Mouse (Mus musculus): ENCODE measurements around the gene Gapvd1. TPM values are rescaled to one million over a fixed set of nuclear protein-coding genes. Genes with fewer than 3 reads are reported as not detected.
A peak's percentile ranks its signal among the peaks of the same experiment; 100 is the strongest.
"Not testable (repeated sequence)": the region's sequence is repeated elsewhere in the genome, so short reads cannot be mapped to it uniquely, and the experiment has no call there.

Gene Gapvd1
- polyA plus RNA-seq, 1 experiment from 2014 or later = 54.8 TPM

DNA sequence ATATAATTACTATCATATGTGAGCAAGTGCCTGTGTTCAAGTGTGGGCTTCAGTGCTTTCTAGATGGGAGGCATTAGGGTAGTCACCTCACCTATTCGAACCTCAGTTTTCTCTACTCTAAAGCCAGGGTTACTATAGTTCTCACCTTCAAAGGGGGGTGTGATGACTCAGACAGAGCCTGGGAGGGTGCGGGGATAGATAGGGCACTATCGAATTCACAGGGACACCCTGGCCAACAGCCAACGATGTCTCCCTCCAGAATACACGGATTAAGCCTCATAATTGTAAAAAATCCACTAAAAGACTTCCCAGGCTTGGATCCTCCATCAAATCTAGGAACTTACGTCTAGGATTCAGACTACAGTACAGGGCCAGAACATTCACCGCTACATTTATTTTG, 40.4 kb upstream of the Gapvd1 start:
- no peak for DNase-seq (ENCODE audit: low read depth, low spot score)
- TF ChIP-seq CTCF (IDR thresholded peaks at IDR 0.05) = no peak
- in situ Hi-C loops (cut with MboI; ENCODE audit: low pct_unique_long_range_greater_than_20kb) = no loop called here
- H3K27me3 ChIP-seq = no peaks in the 10 kb centered on the region
- ChIA-PET POLR2A (no interaction called here), CTCF (interaction anchor here (3.0 kb wide), 1 partner anchor 11 kb away, joined by 18 read pairs; no protein-coding TSS in a partner anchor)
- no peak for ATAC-seq

DNA sequence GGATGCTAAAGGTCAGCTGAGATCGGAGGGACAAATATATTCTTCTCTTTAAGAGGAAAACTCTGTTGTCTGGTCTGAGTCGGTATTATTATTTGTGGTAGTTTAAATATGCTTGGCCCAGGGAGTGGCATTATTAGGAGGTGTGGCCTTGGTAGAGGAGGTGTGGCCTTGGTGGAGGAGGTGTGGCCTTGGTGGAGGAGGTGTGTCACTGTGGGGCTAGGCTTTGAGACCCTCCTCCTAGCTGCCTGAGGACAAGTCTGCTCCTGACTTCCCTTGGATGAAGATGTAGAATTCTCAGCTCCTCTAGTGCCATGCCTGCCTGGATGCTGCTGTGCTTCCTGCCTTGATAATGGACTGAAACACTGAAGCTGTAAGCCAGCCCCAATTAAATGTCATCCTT, 39.5 kb upstream of the Gapvd1 start:
- in situ Hi-C loops (cut with MboI; ENCODE audit: low pct_unique_long_range_greater_than_20kb) = no loop called here
- H3K27me3 ChIP-seq = no peaks in the 10 kb centered on the region
- no peak for ATAC-seq
- POLR2A ChIA-PET = no interaction called here
- TF ChIP-seq CTCF (IDR thresholded peaks at IDR 0.05) = no peak
- CTCF ChIA-PET = interaction anchor here (3.0 kb wide), 1 partner anchor 10 kb away, joined by 18 read pairs; no protein-coding TSS in a partner anchor
- DNase-seq (ENCODE audit: low read depth, low spot score) = no peak

DNA sequence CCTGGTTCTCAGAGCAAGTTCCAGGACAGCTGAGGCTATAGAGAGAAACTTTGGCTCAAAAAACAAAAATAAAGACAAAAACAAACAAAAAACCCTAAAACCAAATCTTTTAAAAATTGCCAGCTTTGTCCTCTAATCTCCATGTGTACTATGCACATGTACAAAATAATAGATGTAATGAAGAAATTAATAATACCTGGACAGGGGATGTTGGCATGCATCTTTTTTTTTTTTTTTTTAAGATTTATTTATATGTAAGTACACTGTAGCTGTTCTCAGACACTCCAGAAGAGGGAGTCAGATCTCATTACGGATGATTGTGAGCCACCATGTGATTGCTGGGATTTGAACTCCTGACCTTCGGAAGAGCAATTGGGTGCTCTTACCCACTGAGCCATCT, 37.5 kb upstream of the Gapvd1 start:
- ATAC-seq; in situ Hi-C loops (cut with MboI; ENCODE audit: low pct_unique_long_range_greater_than_20kb); POLR2A ChIA-PET; DNase-seq (ENCODE audit: low read depth, low spot score); H3K27me3 ChIP-seq: not testable (repeated sequence)
- CTCF ChIA-PET = interaction anchor here (0.6 kb wide), 1 partner anchor 136 kb away, joined by 3 read pairs; no protein-coding TSS in a partner anchor

DNA sequence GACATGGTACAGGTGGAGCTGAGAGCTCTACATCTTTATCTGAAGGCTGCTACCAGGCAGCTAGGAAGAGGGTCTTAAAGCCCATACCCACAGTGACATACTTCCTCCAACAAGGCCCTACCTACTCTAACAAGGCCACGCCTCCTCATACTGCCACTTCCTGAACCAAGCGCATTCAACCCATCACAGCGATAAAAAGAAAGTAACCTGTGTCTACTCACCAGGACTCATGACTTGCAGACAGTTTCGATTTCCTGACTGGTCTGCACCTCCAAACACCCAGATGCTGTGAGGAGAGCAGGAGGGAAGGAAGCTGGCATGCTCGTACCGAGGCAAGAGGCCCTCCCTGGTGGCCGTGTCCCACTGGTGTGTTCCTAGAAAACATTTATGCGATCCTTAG, 35.2 kb upstream of the Gapvd1 start:
- no peak for ATAC-seq
- no peak for TF ChIP-seq CTCF (IDR thresholded peaks at IDR 0.05)

DNA sequence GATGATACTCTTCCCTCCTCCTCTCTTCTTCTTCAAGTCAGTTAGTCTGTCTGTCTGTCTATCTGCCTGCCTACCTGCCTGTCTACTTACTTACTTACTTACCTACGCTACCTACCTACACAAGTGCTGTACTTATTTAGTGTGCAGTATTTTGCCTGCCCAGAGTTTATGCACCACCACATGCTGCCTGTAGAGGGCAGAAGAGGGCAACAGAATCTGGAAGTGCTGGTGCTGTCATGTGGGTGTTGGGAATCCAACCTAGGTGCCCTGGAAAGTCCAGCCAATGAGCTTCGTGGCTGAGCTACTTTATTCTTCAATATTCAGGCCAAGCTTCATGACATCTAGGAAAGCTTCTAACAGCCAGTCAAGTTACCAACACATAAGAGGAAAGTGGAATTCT, 29.1 kb upstream of the Gapvd1 start:
- TF ChIP-seq CTCF (IDR thresholded peaks at IDR 0.05) = peak; percentile 84
- CTCF ChIA-PET = interaction anchor here (0.6 to 2.7 kb wide), 11 partner anchors 10 to 189 kb away, joined by 3 to 18 read pairs (median 5); partner anchors contain the start of genes Hspa5 and Rabepk
- no peak for DNase-seq (ENCODE audit: low read depth, low spot score)
- in situ Hi-C loops (cut with MboI; ENCODE audit: low pct_unique_long_range_greater_than_20kb) = no loop called here
- POLR2A ChIA-PET = interaction anchor here (1.5 kb wide), 1 partner anchor 13 kb away, joined by 4 read pairs; the partner anchor contains the start of gene Hspa5
- H3K27me3 ChIP-seq = no peaks in the 10 kb centered on the region
- no peak for ATAC-seq

More for the DNA sequence above, 35.2 kb upstream of the Gapvd1 start:
- in situ Hi-C loops (cut with MboI; ENCODE audit: low pct_unique_long_range_greater_than_20kb) = no loop called here
- H3K27me3 ChIP-seq = no peaks in the 10 kb centered on the region
- DNase-seq (ENCODE audit: low read depth, low spot score) = no peak
- ChIA-PET POLR2A (no interaction called here), CTCF (interaction anchor here (1.0 kb wide), 1 partner anchor 9 kb away, joined by 5 read pairs; no protein-coding TSS in a partner anchor)

DNA sequence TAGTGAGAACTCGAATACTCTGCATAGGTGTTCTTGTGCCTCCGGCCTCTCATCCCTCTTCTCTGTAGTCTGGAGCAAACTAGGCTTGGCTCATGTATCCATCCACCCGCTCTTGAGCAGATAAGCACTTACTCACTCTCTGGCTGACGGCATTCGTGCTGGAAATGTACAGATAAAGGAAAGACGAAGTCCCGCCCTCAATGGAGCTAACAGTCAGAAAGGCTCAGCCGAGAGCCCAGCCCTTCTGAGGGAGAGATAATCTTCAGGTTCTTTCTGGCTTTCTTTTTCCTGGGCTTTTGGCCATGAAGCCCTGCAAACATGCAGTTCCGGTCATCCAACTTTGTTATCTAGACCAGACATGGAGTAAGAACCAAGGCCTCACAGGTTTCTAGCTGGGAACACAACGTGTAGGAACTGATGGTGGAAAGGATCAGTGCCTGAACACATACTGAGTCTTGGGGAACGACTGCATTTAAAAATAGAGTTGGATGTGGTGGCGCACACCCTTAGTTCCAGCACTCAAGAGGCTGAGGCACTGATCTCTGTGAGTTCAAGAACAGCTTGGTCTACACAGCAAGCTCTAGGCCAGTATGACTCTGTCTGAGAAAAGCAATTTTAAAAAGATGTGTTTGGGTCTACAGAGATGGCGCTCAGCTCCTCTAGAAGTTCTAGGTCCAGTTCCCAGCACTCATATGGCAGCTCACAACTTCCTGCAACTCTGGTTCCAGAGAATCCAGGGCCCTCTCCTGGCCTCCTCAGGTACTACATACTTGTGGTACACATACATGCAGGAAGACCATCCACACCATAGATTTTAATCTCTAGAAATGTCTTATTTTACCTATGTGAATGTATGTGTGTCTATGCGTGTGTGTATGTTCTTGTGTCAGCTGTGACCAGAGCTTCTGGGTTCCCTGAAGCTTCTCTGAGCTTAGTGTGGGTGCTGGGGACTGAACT, 28.3 kb upstream of the Gapvd1 start:
- CTCF ChIA-PET = interaction anchor here (0.9 to 2.7 kb wide), 8 partner anchors 9 to 189 kb away, joined by 3 to 18 read pairs (median 6); partner anchors contain the start of gene Rabepk
- POLR2A ChIA-PET = interaction anchor here (1.5 kb wide), 1 partner anchor 12 kb away, joined by 4 read pairs; the partner anchor contains the start of gene Hspa5
- ATAC-seq (no peak), DNase-seq (ENCODE audit: low read depth, low spot score) (no peak)
- TF ChIP-seq CTCF (IDR thresholded peaks at IDR 0.05) = no peak
- in situ Hi-C loops (cut with MboI; ENCODE audit: low pct_unique_long_range_greater_than_20kb) = no loop called here
- H3K27me3 ChIP-seq = no peaks in the 10 kb centered on the region

DNA sequence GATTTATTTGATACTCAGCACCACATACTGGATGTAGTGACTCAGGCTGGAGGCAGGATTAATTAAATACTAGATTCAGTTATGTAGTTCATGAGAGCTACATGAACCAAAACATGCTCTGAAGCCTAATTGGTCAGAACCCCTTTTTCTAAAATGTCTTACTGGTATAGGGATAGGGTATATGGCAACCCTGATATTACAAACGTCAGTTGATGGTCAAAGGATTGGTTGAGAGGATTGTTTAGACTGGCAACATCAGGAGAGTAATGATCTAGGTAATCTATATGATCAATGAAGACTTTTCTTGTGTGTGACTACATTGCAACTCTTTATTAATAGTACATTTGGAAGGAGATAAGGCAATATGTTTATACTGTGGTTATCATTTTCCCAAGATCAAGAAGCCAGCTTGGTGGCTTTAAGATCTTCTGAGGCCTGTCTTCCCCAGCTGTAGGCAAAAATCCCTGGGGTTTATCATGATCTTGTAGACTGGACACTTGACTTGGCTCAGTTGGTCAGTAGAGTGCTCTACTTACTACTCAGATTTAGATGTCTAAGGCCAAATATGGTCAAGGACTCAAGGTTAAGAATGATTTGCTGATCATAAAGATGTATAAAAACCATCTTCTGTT, 22.3 kb upstream of the Gapvd1 start:
- ATAC-seq (no peak), DNase-seq (ENCODE audit: low read depth, low spot score) (no peak)
- ChIA-PET POLR2A (no interaction called here), CTCF (no interaction called here)
- TF ChIP-seq CTCF (IDR thresholded peaks at IDR 0.05) = no peak
- H3K27me3 ChIP-seq = no peaks in the 10 kb centered on the region
- in situ Hi-C loops (cut with MboI; ENCODE audit: low pct_unique_long_range_greater_than_20kb) = no loop called here

DNA sequence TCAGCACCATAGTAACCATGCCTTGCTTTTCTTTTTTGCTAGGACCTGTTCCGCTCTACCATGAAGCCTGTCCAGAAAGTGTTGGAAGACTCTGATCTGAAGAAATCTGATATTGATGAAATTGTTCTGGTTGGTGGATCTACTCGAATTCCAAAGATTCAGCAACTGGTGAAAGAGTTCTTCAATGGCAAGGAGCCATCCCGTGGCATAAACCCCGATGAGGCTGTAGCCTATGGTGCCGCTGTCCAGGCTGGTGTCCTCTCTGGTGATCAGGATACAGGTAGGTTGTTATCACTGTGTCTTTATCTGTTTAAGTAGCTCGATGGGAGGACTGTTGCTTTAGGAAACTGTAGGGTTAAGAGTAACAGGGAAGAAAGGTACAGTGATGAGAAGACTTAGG, 19.5 kb upstream of the Gapvd1 start:
- CTCF ChIA-PET = interaction anchor here (0.8 kb wide), 1 partner anchor 8 kb away, joined by 4 read pairs; no protein-coding TSS in a partner anchor
- DNase-seq (ENCODE audit: low read depth, low spot score) = no peak
- TF ChIP-seq CTCF (IDR thresholded peaks at IDR 0.05) = no peak
- no peaks in the 10 kb centered on the region for H3K27me3 ChIP-seq
- in situ Hi-C loops (cut with MboI; ENCODE audit: low pct_unique_long_range_greater_than_20kb) = no loop called here
- no peak for ATAC-seq
- POLR2A ChIA-PET = no interaction called here

DNA sequence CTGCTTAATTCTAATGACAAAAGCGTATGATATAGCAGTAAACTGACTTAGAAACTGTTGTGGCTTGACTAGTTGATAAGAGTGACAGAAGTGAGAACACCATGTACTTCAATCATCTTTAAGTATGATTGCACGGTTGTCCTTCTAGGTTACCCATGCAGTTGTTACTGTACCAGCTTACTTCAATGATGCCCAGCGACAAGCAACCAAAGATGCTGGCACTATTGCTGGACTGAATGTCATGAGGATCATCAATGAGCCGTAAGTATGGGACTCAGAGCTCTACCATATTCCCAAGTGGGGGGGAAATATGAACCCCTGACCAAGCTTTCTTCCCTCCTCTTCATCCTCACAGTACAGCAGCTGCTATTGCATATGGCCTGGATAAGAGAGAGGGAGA, 18.6 kb upstream of the Gapvd1 start:
- POLR2A ChIA-PET = interaction anchor here (0.6 kb wide), 1 partner anchor 53 kb away, joined by 3 read pairs; no protein-coding TSS in a partner anchor
- H3K27me3 ChIP-seq = no peaks in the 10 kb centered on the region
- in situ Hi-C loops (cut with MboI; ENCODE audit: low pct_unique_long_range_greater_than_20kb) = no loop called here
- no peak for TF ChIP-seq CTCF (IDR thresholded peaks at IDR 0.05)
- ATAC-seq (no peak), DNase-seq (ENCODE audit: low read depth, low spot score) (no peak)
- CTCF ChIA-PET = interaction anchor here (0.8 kb wide), 2 partner anchors 9 to 11 kb away, joined by 3 to 4 read pairs; no protein-coding TSS in a partner anchor
